Mouse (Mus musculus) kidney, postnatal 0 days (tissue): ENCODE measurements around the gene Trappc5. TPM values are rescaled to one million over a fixed set of nuclear protein-coding genes. Genes with fewer than 3 reads are reported as not detected.

Experiments
- ATAC-seq: fragments of 200-750 bp; cut with Nextera tagmentation; replicated peaks from 2 replicates; pipeline ENCODE4 v1.8.0; 2017; ENCODE audit warnings: low read depth, moderate number of reproducible peaks, moderate TSS enrichment, moderate library complexity; ENCODE audit not compliant: low FRiP score
- DNase-seq: peaks from one replicate; pipeline ENCODE4 v3.0.0-alpha.2; 2016; ENCODE audit warnings: low spot score
- H3K27ac ChIP-seq: fragments of 300-500 bp; sonication (generic); 2 replicates; pipeline ENCODE4 v1.5.1; 2014; ENCODE audit warnings: mild to moderate bottlenecking
- H3K27me3 ChIP-seq: fragments of 300-500 bp; sonication (generic); 2 replicates; pipeline ENCODE4 v1.6.1; 2014; ENCODE audit warnings: low read length, mixed read lengths; ENCODE audit not compliant: insufficient read depth
- H3K36me3 ChIP-seq: fragments of 300-500 bp; sonication (generic); 2 replicates; pipeline ENCODE4 v1.6.1; 2014; ENCODE audit warnings: low read length, mixed read lengths; ENCODE audit not compliant: insufficient read depth
- H3K4me1 ChIP-seq: fragments of 300-500 bp; sonication (generic); replicated peaks from 2 replicates; pipeline ENCODE4 v1.6.1; 2014; ENCODE audit warnings: antibody characterized with exemption, low read length, mixed read lengths; ENCODE audit not compliant: insufficient read depth
- H3K4me2 ChIP-seq: fragments of 300-500 bp; sonication (generic); 2 replicates; pipeline ENCODE4 v1.6.1; 2014; ENCODE audit warnings: mild to moderate bottlenecking, low read length, moderate library complexity, mixed read lengths
- H3K4me3 ChIP-seq: fragments of 300-500 bp; sonication (generic); replicated peaks from 2 replicates; pipeline ENCODE4 v1.5.1; 2014; ENCODE audit warnings: low read depth, low read length
- H3K9ac ChIP-seq: fragments of 300-500 bp; sonication (generic); 2 replicates; pipeline ENCODE4 v1.6.1; 2014; ENCODE audit warnings: low read depth, low read length
- H3K9me3 ChIP-seq: fragments of 300-500 bp; sonication (generic); replicated peaks from 2 replicates; pipeline ENCODE4 v1.6.1; 2016; ENCODE audit warnings: low read length, inconsistent platforms, mixed read lengths
- CTCF ChIP-seq: IDR thresholded peaks from 2 replicates; pipeline ENCODE4 v1.5.1; 2016; ENCODE audit warnings: antibody characterized with exemption, low read depth, mild to moderate bottlenecking, moderate library complexity
- WGBS: fragments of 180-500 bp; shearing (Covaris S2); extraction: QIAGEN DNeasy Blood & Tissue Kit; methylation state at CpG from one replicate; pipeline ENCODE4 v1.1.7; 2014; 5-methylcytosine and 5-hydroxymethylcytosine counted together
- polyA plus RNA-seq: library from polyadenylated mRNA; unstranded; fragments of >200 nt; fragmentation: Nextera tagmentation; extraction: Ambion mirVana; gene quantifications from 2 replicates; pipeline ENCODE4 v1.2.1, GENCODE M21; 2015

The Trappc5 gene
- polyA plus RNA-seq: 32.1 and 32.9 TPM in 2 replicates

GRCm38 (mm10) chr8:3676131-3676992 is at the start of gene Trappc5:
Gene Trappc5, plus strand, starts transcription at chr8:3676299.
- peaks cover 10% of the 10 kb centered on the region; the same call in 1 of the 2 replicates for H3K4me1 ChIP-seq
- peak within 1 kb of the TSS; percentile 92 for H3K27ac ChIP-seq
- H3K36me3 ChIP-seq: peaks cover 19% of the 10 kb centered on the region
- no peaks in the 10 kb centered on the region for H3K9me3 ChIP-seq
- peak within 1 kb of the TSS; percentile 61 for H3K4me2 ChIP-seq
- ATAC-seq (peak; percentile 80), DNase-seq (peak; percentile 98)
- peak; percentile 98 for TF ChIP-seq CTCF
- H3K27me3 ChIP-seq: no peaks in the 10 kb centered on the region
- H3K4me3 ChIP-seq: peak within 1 kb of the TSS; percentile 70
- whole genome bisulfite sequencing: 1% methylated on average over 61 of the region's 61 CpGs
- H3K9ac ChIP-seq: peak within 1 kb of the TSS; percentile 76

GRCm38 (mm10) chr8:3626971-3627370 is 49.1 kb upstream of the Trappc5 start:
- H3K27ac ChIP-seq: no peak overlapping the region
- no peak overlapping the region for H3K4me3 ChIP-seq
- 55% methylated on average over 5 of the region's 5 CpGs for WGBS
- H3K9me3 ChIP-seq: no peaks in the 10 kb centered on the region
- 0 out of 2 replicates have a peak, but pooled peaks cover 3% of the 10 kb centered on the region for H3K27me3 ChIP-seq
- H3K4me1 ChIP-seq: no peaks in the 10 kb centered on the region
- H3K36me3 ChIP-seq: no peaks in the 10 kb centered on the region
- ATAC-seq (no peak), DNase-seq (no peak)
- no peak for TF ChIP-seq CTCF
- no peak overlapping the region for H3K4me2 ChIP-seq
- H3K9ac ChIP-seq: no peak overlapping the region

- peak; percentile 74 for TF ChIP-seq CTCF
- ATAC-seq: 0 out of 2 replicates have a peak, but pooled peaks have one; percentile 37
- WGBS: 26% methylated on average over 5 of the region's 5 CpGs
- Histone ChIP-seq H3K9me3 (no peaks in the 10 kb centered on the region), H3K4me3 (no peak overlapping the region), H3K36me3 (no peaks in the 10 kb centered on the region), H3K27ac (no peak overlapping the region), H3K4me2 (no peak overlapping the region), H3K9ac (no peak overlapping the region), H3K4me1 (no peaks in the 10 kb centered on the region), H3K27me3 (0 out of 2 replicates have a peak, but pooled peaks cover 3% of the 10 kb centered on the region)
- DNase-seq: peak; percentile 59
Measured at GRCm38 (mm10) chr8:3628014-3628413, 48.1 kb upstream of the Trappc5 start.

GRCm38 (mm10) chr8:3630647-3631477 is 45.2 kb upstream of the Trappc5 start, which contains the start of gene Stxbp2:
Gene Stxbp2, plus strand, starts transcription at chr8:3630955.
- H3K9ac ChIP-seq: peak within 1 kb of the TSS; percentile 71
- 0 out of 2 replicates have a peak, but pooled peaks cover 3% of the 10 kb centered on the region for H3K36me3 ChIP-seq
- H3K27me3 ChIP-seq: 0 out of 2 replicates have a peak, but pooled peaks cover 3% of the 10 kb centered on the region
- peak within 1 kb of the TSS; percentile 8; the same call in 1 of the 2 replicates for H3K27ac ChIP-seq
- ATAC-seq: peak; percentile 94
- H3K4me3 ChIP-seq: peak within 1 kb of the TSS; percentile 63
- no peaks in the 10 kb centered on the region for H3K4me1 ChIP-seq
- H3K4me2 ChIP-seq: peak within 1 kb of the TSS; percentile 74
- peak; percentile 77 for DNase-seq
- H3K9me3 ChIP-seq: no peaks in the 10 kb centered on the region
- 0 out of 2 replicates have a peak, but pooled peaks have one; percentile 6 for TF ChIP-seq CTCF
- 6% methylated on average over 47 of the region's 47 CpGs for WGBS

- DNase-seq (peak; percentile 13), ATAC-seq (peak; percentile 37)
- WGBS: 14% methylated on average over 8 of the region's 8 CpGs
- Histone ChIP-seq H3K9ac (peak overlapping the region; percentile 71), H3K27me3 (0 out of 2 replicates have a peak, but pooled peaks cover 3% of the 10 kb centered on the region), H3K4me3 (peak overlapping the region; percentile 63), H3K4me1 (no peaks in the 10 kb centered on the region), H3K4me2 (peak overlapping the region; percentile 74), H3K36me3 (0 out of 2 replicates have a peak, but pooled peaks cover 3% of the 10 kb centered on the region), H3K9me3 (no peaks in the 10 kb centered on the region), H3K27ac (peak overlapping the region; percentile 8; the same call in 1 of the 2 replicates)
- no peak for TF ChIP-seq CTCF
Measured at GRCm38 (mm10) chr8:3631478-3631875, 44.6 kb upstream of the Trappc5 start.

- TF ChIP-seq CTCF: peak; percentile 52
- Histone ChIP-seq H3K27ac (no peak overlapping the region), H3K27me3 (no peaks in the 10 kb centered on the region), H3K9ac (no peak overlapping the region), H3K9me3 (no peaks in the 10 kb centered on the region), H3K36me3 (no peaks in the 10 kb centered on the region), H3K4me1 (no peaks in the 10 kb centered on the region), H3K4me2 (no peak overlapping the region), H3K4me3 (no peak overlapping the region)
- WGBS: 29% methylated on average over 5 of the region's 5 CpGs
- peak; percentile 40; the same call in 1 of the 2 replicates for ATAC-seq
- peak; percentile 33 for DNase-seq
Measured at GRCm38 (mm10) chr8:3645804-3646203, 30.3 kb upstream of the Trappc5 start.
